Mouse (Mus musculus) urinary bladder, adult 2 months (tissue): Measurements from ENCODE around the gene Ank. TPM values are rescaled to one million over a fixed set of nuclear protein-coding genes. Genes with fewer than 3 reads are reported as not detected.

Experiments
- DNase-seq: peaks from one replicate; pipeline ENCODE4 v3.0.0; 2022; ENCODE audit warnings: low spot score
- polyA plus RNA-seq: library from polyadenylated mRNA; depleted of rRNA; stranded (reverse); fragments of >200 nt; gene quantifications from 2 replicates; pipeline ENCODE4 v1.2.3, GENCODE M21; 2012; rRNA removed

Gene Ank
- polyA plus RNA-seq, 1 experiment: 53.4 TPM

DNA sequence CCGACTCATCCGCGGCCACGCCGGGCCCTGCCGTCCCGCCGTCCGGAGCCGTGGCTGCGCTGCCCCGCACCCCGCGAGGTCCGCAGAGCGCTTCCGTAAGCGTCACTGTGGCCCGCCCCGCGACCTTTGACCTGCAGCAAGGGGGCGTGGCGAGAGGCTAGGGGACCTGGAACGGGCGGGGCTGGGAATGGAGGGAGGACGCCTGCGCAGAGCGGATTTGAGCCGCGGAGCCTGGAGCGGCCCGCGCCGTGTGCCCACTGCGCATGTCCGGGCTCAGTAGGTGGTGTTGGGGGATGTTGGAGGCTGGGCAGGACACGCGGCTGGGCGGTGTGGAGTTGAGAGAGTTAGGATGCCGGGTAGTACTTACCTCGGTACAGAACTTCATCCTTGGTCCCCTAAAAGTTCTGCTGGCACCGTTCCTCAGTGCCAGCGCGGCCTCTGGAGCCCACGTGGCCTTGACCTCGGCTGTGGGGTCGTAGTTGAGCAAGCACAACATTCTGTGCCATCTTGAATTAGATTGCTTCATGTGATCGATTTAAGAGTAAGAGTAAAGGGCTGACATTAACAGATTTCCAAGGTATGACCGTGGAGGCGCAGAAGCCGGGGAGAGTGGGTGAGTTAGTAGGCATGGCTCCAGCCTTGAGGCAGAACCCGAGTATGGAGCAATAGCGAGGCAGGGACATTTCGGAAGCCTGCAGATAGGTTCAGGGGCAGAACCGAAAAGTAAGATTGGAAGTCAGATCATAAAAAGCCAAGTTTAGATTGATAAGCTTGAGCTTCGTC is 164.3 kb downstream of the Ank start, which contains the start of gene Otulin:
Otulin (minus strand) TSS at position 93 of the 783 bp plus-strand sequence.
- DNase-seq: peak; percentile 99

DNA sequence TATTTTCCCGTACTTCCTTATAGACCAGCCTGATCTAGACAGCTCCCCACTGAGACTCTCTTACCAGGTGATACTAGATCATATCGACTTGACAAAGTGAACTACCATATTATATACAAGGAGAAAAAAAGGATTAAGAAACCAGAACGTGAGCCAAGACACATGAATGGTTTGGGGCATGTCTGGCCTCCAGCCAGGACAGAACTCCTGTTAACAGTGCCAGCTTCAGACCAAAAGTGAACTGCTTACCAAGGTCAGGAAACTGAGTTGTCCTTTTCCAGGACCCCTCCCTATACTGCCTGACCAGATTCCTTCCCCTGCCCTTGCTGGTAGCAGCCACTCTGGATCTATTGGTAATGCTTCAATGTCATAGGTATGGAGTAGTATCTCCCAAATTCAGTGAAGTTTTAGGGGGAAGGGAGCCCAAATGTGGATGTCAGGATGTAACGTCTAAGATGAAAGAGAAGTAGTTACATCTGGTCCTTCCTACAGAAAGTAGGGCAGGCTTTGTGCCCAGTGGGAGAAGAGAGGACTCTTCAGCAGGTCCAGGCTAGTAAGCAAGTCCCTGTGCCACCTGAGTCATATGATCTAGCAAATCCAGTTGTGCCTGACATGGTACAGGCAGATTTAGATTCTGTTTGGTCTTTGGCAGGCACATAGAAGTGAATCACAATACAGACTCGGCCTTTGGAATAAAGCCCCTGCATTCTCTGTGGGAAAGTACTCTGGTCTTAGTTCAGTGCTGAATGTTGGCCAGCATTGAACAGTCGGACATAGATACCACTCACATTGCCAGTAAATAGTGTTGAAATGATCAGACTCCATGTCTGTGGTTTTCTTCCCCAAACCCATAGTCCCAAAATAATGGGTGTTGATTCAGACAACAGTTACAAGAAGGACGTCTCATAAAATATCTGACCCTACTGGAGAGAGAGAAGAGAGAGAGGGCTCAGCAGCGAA is 167.7 kb downstream of the Ank start:
- DNase-seq: no peak

DNA sequence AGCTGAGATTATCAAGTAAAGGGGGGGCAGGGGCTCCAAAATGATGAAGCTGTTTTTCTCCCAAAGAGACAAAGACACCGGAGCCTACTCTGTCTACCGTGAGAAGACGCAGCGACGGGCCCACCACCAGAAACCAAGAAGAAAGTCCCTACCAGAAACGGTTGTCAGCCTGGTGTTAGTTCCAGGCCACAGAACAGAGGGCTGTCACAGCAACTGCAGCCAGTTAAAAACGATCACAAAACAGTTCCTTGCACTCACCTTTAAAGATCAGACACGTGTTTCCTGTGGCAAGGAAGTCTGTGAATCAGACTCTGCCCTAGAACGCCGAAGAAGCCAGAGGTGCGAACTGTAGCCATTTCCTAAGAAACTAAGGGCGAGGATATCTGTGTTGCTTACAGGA is 174.7 kb downstream of the Ank start:
- no peak for DNase-seq

DNA sequence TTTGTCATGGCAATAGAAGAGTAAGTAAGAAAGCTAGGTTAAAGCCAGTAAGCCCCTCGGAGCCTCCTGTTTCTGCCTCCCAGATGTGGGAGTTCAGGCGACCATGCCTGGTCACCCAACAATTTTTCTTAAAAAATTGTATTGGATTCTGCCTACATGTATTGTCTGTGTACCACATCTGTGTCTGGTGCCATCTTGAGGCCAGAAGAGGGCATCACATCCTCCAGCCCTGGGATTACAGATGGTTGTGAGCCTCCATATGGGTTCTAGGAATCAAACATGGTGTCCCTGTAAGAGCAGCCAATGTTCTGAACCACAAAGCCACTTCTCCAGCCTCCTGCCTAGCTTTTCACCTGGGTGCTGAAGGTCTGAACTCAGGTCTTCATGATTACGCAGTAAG is 176.4 kb downstream of the Ank start:
- no peak for DNase-seq

Other genes with a start within 250 kb of the Ank start
- 26.0 and 26.3 TPM in 2 replicates for gene Otulin, start 164.0 kb downstream of the Ank start, polyA plus RNA-seq
- gene Otulinl, start 214.9 kb downstream of the Ank start, polyA plus RNA-seq: 12.6 and 14.9 TPM in 2 replicates